Mouse (Mus musculus) A20 (cell line): ENCODE measurements around the gene Ceacam15.
"Not testable (repeated sequence)": the region's sequence is repeated elsewhere in the genome, so short reads cannot be mapped to it uniquely, and the experiment has no call there.

Experiments
- DNase-seq: peaks from one replicate; pipeline ENCODE4 v3.0.0-alpha.2; 2011; ENCODE audit warnings: low read depth, low spot score

Gene Ceacam15

DNA sequence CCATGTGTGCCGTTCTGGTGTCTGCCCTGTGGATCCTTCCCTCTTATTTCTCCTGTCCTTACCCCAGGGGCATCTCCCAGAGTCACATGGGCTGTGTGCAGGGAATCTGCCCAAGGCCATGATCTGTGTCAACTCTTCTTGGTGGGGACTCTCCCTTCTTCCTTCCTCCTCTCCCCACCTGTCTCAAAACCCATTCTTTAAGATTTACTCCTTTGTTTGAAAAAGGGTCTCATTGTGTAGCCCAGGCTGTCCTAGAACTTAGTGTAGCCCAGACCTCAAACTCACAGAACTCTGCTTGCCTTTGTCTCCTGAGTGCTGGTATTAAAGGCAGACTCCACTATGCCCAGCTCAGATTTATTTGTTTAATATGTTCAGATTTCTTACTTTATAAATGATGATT, at the start of gene Ceacam15:
Gene Ceacam15 (minus strand): TSS at position 101 of the 400 bp plus-strand sequence.
- no peak for DNase-seq

DNA sequence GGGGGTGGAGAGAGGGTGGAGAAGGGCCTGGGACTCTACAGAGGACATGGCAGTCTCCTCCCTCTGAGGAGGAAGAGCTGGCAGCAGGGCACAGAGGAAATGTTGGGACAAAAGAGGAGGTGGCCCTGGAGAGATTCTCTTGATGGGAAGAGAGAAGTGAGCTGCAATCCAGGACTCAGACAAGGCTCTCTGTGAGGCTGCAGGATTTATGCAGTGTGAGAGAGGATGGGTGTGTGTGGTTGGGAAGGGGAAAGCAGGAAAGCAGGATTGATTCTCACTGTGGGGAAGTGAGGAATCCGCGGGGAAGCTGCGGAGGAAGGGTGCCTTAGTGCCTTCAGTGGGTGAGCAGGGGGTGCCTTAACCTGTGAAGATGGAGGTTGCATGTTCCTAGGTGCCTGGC, 47.0 kb upstream of the Ceacam15 start:
- DNase-seq: not testable (repeated sequence)

DNA sequence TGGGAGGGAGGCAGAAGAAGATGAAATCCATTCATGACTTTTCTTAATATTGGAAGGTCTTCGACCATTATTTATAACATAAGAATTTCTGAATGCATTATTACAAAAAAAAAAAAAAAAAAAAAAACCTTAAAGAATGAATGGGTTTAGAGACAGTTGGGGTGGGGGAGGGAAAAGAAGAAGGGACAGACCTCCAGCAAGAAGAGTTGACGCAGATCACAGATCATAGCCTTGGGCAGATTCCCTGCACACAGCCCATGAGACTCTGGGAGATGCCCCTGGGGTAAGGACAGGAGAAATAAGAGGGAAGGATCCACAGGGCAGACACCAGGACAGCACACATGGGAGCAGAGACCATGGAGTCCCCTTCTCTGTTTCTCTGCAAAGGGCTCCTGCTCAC, 46.1 kb upstream of the Ceacam15 start, which contains the start of gene Ceacam9:
Gene Ceacam9 (plus strand): TSS at position 301 of the 400 bp plus-strand sequence.
- no peak for DNase-seq

DNA sequence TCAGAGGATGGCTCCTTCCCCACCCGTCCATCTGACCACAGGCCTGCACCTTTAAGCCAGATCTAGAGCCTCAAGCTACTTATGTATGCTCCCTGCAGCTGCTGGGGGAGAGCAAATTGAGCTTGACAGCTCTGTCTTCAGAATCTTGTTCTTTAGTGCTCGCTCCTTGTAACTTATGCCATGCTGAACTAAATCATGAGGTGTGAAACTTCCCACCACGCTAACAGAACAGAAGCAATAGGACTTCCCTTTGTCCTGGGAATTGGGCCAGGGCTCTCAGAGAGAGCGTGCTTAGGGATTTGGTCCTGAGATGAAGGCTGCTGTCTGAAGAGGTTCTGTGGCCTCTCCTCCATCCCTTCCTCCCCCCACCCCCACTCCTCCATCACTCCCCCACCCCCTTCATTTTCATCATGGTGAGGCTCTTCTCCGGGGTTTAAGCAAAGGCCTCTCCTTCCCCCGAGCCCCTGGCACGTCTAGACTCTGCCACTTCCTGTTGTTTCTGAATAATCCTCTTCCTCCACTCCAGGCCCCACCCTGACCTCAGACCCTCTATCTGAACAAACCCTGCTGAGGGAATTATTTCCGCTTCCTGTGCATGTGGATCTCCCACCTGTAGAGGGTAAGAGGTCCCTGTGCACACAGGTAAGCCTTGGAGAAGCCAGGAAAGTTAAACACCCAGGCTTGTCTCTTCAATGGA, 41.1 kb upstream of the Ceacam15 start:
- DNase-seq: not testable (repeated sequence)

- DNase-seq: peak; percentile 37
These were observed 37.3 kb upstream of the Ceacam15 start for GRCm38 (mm10) chr7:16712633-16713415.

DNA sequence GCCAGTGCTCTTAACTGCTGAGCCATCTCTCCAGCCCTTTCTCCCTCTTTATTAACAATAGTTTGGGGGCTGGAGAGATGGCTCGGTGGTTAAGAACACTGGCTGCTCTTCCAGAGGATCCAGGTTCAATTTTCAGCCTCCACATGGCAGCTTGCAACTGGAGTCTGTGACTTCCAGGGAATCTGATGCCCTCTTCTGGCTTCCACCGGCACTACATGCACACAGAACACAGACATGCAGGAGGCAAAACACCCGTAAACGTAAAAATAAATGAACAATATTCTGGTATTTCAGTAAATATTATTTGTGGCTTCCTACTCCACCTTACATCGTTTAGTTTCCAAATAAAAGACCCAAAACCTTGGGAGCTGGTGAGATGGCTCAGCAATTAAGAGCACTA, 35.1 kb upstream of the Ceacam15 start:
- peak; percentile 47 for DNase-seq

DNA sequence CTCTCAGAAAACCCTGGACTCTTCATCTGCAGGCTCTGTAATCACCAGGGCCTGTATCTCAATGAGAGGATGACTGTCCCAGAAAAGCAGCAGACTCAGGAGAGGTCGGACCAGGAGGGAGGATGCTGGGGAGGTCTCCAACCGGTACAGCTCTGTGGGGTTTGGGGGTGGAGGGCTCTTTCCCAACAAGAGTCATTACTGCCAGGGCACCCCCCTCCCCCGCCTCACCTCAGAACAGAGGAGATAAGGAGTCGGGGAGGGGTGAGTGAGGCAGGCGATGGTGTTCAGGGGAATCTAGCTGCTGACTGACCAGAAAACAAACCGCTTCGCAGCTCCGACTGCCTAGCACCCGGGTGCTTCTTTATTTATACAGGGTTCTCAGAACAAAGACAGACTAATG, 32.7 kb upstream of the Ceacam15 start:
- no peak for DNase-seq

GRCm38 (mm10) chr7:16706385-16706784, 30.9 kb upstream of the Ceacam15 start:
- no peak for DNase-seq

- no peak for DNase-seq
These were observed 25.1 kb upstream of the Ceacam15 start for GRCm38 (mm10) chr7:16700583-16700982.

GRCm38 (mm10) chr7:16699042-16699441, 23.5 kb upstream of the Ceacam15 start:
- peak; percentile 75 for DNase-seq

DNA sequence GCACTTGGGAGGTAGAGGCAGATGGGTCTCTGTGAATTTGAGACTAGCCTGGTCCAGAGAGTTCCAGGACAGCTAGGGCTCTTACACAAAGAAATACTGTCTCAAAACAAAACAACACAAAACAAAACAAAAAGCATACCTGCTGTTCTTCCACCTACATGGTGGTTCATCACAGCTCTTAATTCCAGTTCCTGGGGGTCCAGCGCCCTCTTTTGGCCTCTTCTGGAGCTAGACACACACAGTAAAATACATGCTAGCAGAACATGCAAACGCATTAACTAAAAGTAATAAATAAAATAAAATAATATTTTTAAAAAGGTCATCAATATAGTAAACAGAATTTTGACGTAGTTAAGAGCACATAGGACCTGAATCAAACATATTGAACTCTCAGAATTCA, 19.5 kb upstream of the Ceacam15 start:
- peak; percentile 67 for DNase-seq

DNA sequence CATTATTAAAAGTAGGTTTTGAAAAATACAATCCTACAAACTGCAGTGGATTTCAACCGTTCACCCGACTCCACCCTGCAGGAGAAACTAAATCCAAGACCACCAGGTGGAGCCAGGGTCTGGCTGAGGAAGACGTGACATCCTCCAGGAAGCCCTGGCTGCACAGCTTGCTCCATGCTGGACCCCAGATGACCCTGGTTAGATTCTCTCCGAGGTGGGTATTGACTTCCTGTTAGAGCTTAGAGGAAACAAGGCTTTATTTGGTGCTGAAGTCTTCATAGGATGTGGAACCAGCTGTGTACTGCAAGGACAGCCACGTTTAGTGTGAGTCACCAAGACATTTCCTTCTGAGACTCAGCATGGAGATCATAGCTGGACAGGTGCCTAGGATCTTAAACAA, 13.7 kb upstream of the Ceacam15 start:
- no peak for DNase-seq

DNA sequence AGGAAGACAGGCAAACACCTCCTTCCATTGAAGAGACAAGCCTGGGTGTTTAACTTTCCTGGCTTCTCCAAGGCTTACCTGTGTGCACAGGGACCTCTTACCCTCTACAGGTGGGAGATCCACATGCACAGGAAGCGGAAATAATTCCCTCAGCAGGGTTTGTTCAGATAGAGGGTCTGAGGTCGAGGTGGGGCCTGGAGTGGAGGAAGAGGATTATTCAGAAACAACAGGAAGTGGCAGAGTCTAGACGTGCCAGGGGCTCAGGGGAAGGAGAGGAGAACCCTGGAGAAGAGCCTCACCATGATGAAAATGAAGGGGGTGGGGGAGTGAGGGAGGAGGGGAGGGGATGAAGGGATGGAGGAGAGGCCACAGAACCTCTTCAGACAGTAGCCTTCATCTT, 4.7 kb upstream of the Ceacam15 start:
- DNase-seq: not testable (repeated sequence)

GRCm38 (mm10) chr7:16674699-16675098, 806 bp downstream of the Ceacam15 start:
- DNase-seq: not testable (repeated sequence)

- DNase-seq: no peak
These were observed 1.7 kb downstream of the Ceacam15 start for GRCm38 (mm10) chr7:16673823-16674222.

GRCm38 (mm10) chr7:16668331-16668930, 7.1 kb downstream of the Ceacam15 start:
- not testable (repeated sequence) for DNase-seq

GRCm38 (mm10) chr7:16644260-16644659, 31.2 kb downstream of the Ceacam15 start:
- no peak for DNase-seq

DNA sequence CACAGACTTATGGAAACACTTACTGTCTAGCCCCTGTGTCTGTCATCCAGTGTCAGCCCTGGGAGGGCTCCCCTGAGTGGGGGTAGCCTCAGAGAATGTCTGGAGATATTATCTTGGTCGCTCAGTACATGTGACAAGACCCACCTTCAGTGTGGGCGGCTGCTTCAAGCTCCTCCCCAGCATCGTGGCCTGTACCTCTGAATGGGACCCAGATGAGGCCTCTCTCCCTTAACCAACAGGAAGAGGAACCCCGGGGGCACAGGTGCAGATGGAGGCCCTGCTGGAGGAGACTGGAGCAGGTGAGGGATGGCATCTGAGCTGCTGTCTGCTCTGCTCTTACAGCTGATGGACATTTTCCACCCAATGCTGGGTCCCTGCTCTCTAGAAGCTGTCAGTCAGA, 32.4 kb downstream of the Ceacam15 start:
- not testable (repeated sequence) for DNase-seq

GRCm38 (mm10) chr7:16639028-16639427, 36.5 kb downstream of the Ceacam15 start:
- DNase-seq: peak; percentile 54

- no peak for DNase-seq
These were observed 40.4 kb downstream of the Ceacam15 start for GRCm38 (mm10) chr7:16635116-16635515.

DNA sequence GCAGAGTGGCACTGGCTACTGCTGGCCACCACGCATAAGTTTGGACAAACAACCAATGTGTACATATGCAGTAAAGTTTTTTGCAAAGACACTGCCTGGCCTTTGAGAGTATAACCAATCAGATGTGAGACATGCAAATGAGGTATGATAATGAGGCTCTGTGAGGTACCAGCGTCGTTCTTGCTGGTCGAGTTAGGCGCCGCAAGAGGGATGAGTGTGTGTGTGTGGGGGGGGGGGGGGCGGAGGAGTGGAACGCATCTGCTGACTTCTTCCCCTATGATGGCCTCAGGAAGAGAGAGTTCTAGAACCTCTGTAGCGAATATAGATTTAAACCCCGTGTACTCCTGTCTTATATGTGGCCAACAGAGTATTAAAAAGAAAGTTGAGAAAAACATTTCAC, 41.6 kb downstream of the Ceacam15 start:
- DNase-seq: peak; percentile 69

GRCm38 (mm10) chr7:16631932-16632331, 43.6 kb downstream of the Ceacam15 start:
- DNase-seq: no peak
